Mouse (Mus musculus) layer of hippocampus, adult 2 months (tissue): ENCODE results near the gene Tacc3. TPM values are rescaled to one million over a fixed set of nuclear protein-coding genes. Genes with fewer than 3 reads are reported as not detected.

Experiments used
- DNase-seq, 2 experiments: peaks; one replicate each; pipeline ENCODE4 v3.0.0; 2022; ENCODE audit warnings: low spot score in 2 of 2
- H3K27ac ChIP-seq: fragments of 200-600 bp; 2 replicates; pipeline ENCODE4 v1.8.1; 2022
- H3K4me3 ChIP-seq: fragments of 200-600 bp; 2 replicates; pipeline ENCODE4 v1.8.1; 2022; ENCODE audit warnings: mild to moderate bottlenecking
- CTCF ChIP-seq: fragments of 200-600 bp; conservative IDR thresholded peaks from 2 replicates; pipeline ENCODE4 v1.8.1; 2022; ENCODE audit warnings: antibody characterized with exemption, mild to moderate bottlenecking, moderate library complexity
- total RNA-seq, 2 experiments: library from RNA; stranded (reverse); gene quantifications; 2 replicates each; pipeline ENCODE4 v1.2.3; 2021

Gene Tacc3
- total RNA-seq, 2 experiments from 2014 or later = 5.7 to 7.9 TPM

- peak; percentile 22; the same call in 1 of the 2 replicates for TF ChIP-seq CTCF
- H3K27ac ChIP-seq = peak overlapping the region; percentile 89
- peak overlapping the region; percentile 61 for H3K4me3 ChIP-seq
- DNase-seq = no peak
Measured at GRCm38 (mm10) chr5:33723019-33723640, 65.2 kb downstream of the Tacc3 start.

- TF ChIP-seq CTCF = no peak
- H3K27ac ChIP-seq = peak overlapping the region; percentile 89
- no peak for DNase-seq
- peak overlapping the region; percentile 61 for H3K4me3 ChIP-seq
Measured at GRCm38 (mm10) chr5:33723641-33724465, 65.9 kb downstream of the Tacc3 start.

GRCm38 (mm10) chr5:33726081-33726647, 68.2 kb downstream of the Tacc3 start:
- peak; percentile 45 to 61 for DNase-seq
- peak; percentile 28; the same call in 1 of the 2 replicates for TF ChIP-seq CTCF
- Histone ChIP-seq H3K4me3 (peak overlapping the region; percentile 22), H3K27ac (peak overlapping the region; percentile 89)

- peak in 1 of 2 experiments; percentile 20 for DNase-seq
- TF ChIP-seq CTCF = no peak
- H3K4me3 ChIP-seq = peak overlapping the region; percentile 23
- H3K27ac ChIP-seq = peak overlapping the region; percentile 89
Measured at GRCm38 (mm10) chr5:33726891-33727290, 69.0 kb downstream of the Tacc3 start.

Other genes with a start within 250 kb of the Tacc3 start
- not detected for gene Nkx1-1, start 224.2 kb upstream of the Tacc3 start, total RNA-seq
- 10 to 100 TPM; 25.2 to 29.5 TPM for gene Fam53a, start 28.5 kb upstream of the Tacc3 start, total RNA-seq
- under 1 TPM; 0.90 to 0.98 TPM for gene Gm9903, start 28.2 kb upstream of the Tacc3 start, total RNA-seq
- gene Slbp, start 5.6 kb upstream of the Tacc3 start, total RNA-seq = 10 to 100 TPM; 20.5 to 21.5 TPM
- gene Tmem129, start 288 bp downstream of the Tacc3 start, total RNA-seq = 10 to 100 TPM; 24.0 to 25.2 TPM
- gene Fgfr3, start 63.5 kb downstream of the Tacc3 start, total RNA-seq = 100 to 1,000 TPM; 137 to 139 TPM
- 100 to 1,000 TPM in 1 of 2 experiments, 10 to 100 TPM in 1; 99.8 to 108 TPM for gene Letm1, start 124.7 kb downstream of the Tacc3 start, total RNA-seq
- gene Nsd2, start 162.6 kb downstream of the Tacc3 start, total RNA-seq = 100 to 1,000 TPM; 123 to 133 TPM